Mouse (Mus musculus): ENCODE data around the gene Clk2. TPM values are rescaled to one million over a fixed set of nuclear protein-coding genes. Genes with fewer than 3 reads are reported as not detected.

Clk2 gene
- polyA plus RNA-seq, 1 experiment from 2014 or later, result 32.2 TPM

GRCm38 (mm10) chr3:89219546-89219945, 55.0 kb downstream of the Clk2 start:
- no peak for DNase-seq (ENCODE audit: low spot score)
- WGBS, result 27% methylated on average over 8 of the region's 8 CpGs

DNA sequence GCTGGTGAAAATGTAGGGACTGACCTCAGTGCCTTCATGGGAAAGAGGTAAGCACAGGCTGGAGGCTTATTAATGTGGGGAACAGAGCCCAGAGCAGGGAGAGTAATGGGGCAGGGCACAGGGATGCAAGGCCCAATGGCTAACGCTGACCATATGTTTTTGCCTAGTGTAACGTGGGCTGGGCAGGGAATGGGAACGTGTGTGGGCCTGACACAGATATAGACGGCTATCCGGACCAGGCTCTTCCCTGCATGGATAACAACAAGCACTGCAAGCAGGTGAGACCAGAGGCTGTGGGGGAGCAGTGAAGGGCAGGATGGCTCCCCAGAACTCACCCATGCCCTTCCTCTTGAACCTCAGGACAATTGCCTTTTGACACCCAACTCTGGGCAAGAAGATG, 56.6 kb downstream of the Clk2 start:
- DNase-seq (ENCODE audit: low spot score), result no peak
- H3K4me3 ChIP-seq, result no peak overlapping the region
- H3K36me3 ChIP-seq, result peaks cover 6% of the 10 kb centered on the region; the same call in 1 of the 2 replicates
- no peak overlapping the region; the same call in 1 of the 2 replicates for H3K27ac ChIP-seq
- H3K27me3 ChIP-seq (ENCODE audit: insufficient read depth, poor library complexity, severe bottlenecking), result peaks cover 23% of the 10 kb centered on the region
- no peaks in the 10 kb centered on the region for H3K9me3 ChIP-seq
- WGBS, result 80% methylated on average over 5 of the region's 5 CpGs
- H3K4me1 ChIP-seq, result peaks cover 41% of the 10 kb centered on the region

More at GRCm38 (mm10) chr3:89219546-89219945, 55.0 kb downstream of the Clk2 start:
- Histone ChIP-seq H3K27ac (peak overlapping the region; percentile 74), H3K27me3 (ENCODE audit: insufficient read depth, poor library complexity, severe bottlenecking) (0 out of 2 replicates have a peak, but pooled peaks cover 7% of the 10 kb centered on the region), H3K4me1 (peaks cover 43% of the 10 kb centered on the region), H3K4me3 (no peak overlapping the region), H3K36me3 (peaks cover 6% of the 10 kb centered on the region; the same call in 1 of the 2 replicates), H3K9me3 (no peaks in the 10 kb centered on the region)

DNA sequence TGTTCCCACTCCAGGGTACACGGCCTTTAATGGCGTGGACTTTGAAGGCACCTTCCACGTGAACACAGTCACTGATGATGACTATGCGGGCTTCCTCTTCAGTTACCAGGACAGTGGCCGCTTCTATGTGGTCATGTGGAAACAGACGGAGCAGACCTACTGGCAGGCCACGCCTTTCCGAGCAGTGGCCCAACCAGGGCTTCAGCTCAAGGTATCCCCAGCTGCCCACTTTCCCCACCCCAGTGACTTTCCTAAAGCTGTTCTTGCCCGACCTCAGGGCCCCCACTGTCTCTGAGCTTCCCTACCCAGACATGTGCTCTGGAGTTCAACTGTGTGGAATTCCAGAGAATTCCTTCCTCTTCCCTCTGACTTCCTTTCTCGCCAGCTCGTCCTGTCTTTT, 60.2 kb downstream of the Clk2 start:
- no peak overlapping the region for H3K4me3 ChIP-seq
- WGBS, result 68% methylated on average over 11 of the region's 11 CpGs
- H3K9me3 ChIP-seq, result no peaks in the 10 kb centered on the region
- no peak for DNase-seq (ENCODE audit: low spot score)
- peaks cover 6% of the 10 kb centered on the region; the same call in 1 of the 2 replicates for H3K36me3 ChIP-seq
- H3K27me3 ChIP-seq (ENCODE audit: insufficient read depth, poor library complexity, severe bottlenecking), result peaks cover 43% of the 10 kb centered on the region
- no peak overlapping the region for H3K27ac ChIP-seq
- H3K4me1 ChIP-seq, result peaks cover 57% of the 10 kb centered on the region

- Histone ChIP-seq H3K36me3 (peaks cover 6% of the 10 kb centered on the region; the same call in 1 of the 2 replicates), H3K9me3 (no peaks in the 10 kb centered on the region), H3K4me1 (peaks cover 53% of the 10 kb centered on the region), H3K27me3 (ENCODE audit: insufficient read depth, poor library complexity, severe bottlenecking) (peaks cover 49% of the 10 kb centered on the region), H3K27ac (peak overlapping the region; percentile 7; the same call in 1 of the 2 replicates), H3K4me3 (peak overlapping the region; percentile 64; the same call in 1 of the 2 replicates)
- 65% methylated on average over 12 of the region's 12 CpGs for WGBS
- DNase-seq (ENCODE audit: low spot score), result no peak
Observed at GRCm38 (mm10) chr3:89225321-89225815, 60.8 kb downstream of the Clk2 start.

DNA sequence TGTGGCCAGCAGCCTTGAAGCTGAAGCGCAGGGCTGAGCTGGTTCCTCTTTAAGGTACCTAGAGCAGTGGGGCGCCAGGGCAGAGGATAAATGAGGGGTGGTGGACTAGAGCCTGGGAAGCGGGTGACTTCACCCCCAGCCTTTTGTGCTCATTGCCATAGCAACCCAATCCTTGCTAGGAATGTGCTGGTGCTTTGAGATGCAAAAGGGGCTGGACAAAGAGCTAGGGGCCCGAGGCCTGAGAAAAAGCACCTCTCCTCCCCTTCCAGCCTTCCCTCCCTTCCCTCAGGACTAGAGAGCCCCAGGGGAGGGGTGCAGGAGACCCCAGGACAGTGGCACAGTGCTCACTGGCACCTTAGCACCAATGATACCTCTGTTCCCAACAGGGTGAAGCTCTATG, 61.3 kb downstream of the Clk2 start:
- no peak for DNase-seq (ENCODE audit: low spot score)
- Histone ChIP-seq H3K27ac (peak overlapping the region; percentile 62), H3K4me1 (peaks cover 53% of the 10 kb centered on the region), H3K9me3 (no peaks in the 10 kb centered on the region), H3K27me3 (ENCODE audit: insufficient read depth, poor library complexity, severe bottlenecking) (peaks cover 54% of the 10 kb centered on the region), H3K4me3 (peak overlapping the region; percentile 64), H3K36me3 (peaks cover 6% of the 10 kb centered on the region; the same call in 1 of the 2 replicates)
- WGBS, result 54% methylated on average over 4 of the region's 4 CpGs

- no peak for DNase-seq (ENCODE audit: low spot score)
- peak overlapping the region; percentile 64 for H3K4me3 ChIP-seq
- WGBS, result 35% methylated on average over 11 of the region's 11 CpGs
- peaks cover 59% of the 10 kb centered on the region for H3K27me3 ChIP-seq (ENCODE audit: insufficient read depth, poor library complexity, severe bottlenecking)
- peaks cover 5% of the 10 kb centered on the region; the same call in 1 of the 2 replicates for H3K36me3 ChIP-seq
- H3K27ac ChIP-seq, result peak overlapping the region; percentile 85; the same call in 1 of the 2 replicates
- H3K9me3 ChIP-seq, result no peaks in the 10 kb centered on the region
- H3K4me1 ChIP-seq, result peaks cover 53% of the 10 kb centered on the region
Observed at GRCm38 (mm10) chr3:89226361-89226760, 61.8 kb downstream of the Clk2 start.

Other genes starting within 250 kb of the Clk2 start
- gene Ash1l, start 214.2 kb upstream of the Clk2 start, polyA plus RNA-seq (2016; fragmentation: Nextera tagmentation; extraction: Ambion mirVana), result 14.1 and 14.5 TPM in 2 replicates
- 148 and 158 TPM in 2 replicates for gene Dap3, start 213.6 kb upstream of the Clk2 start, polyA plus RNA-seq (2016; fragmentation: Nextera tagmentation; extraction: Ambion mirVana)
- 10.1 and 11.6 TPM in 2 replicates for gene Rusc1, start 71.5 kb upstream of the Clk2 start, polyA plus RNA-seq (2016; fragmentation: Nextera tagmentation; extraction: Ambion mirVana)
- not detected in 2 replicates for gene Gm43738, start 63.7 kb upstream of the Clk2 start, polyA plus RNA-seq (2016; fragmentation: Nextera tagmentation; extraction: Ambion mirVana)
- 220 and 253 TPM in 2 replicates for gene Fdps, start 62.8 kb upstream of the Clk2 start, polyA plus RNA-seq (2016; fragmentation: Nextera tagmentation; extraction: Ambion mirVana)
- 12.4 and 14.7 TPM in 2 replicates for gene Pklr, start 28.7 kb upstream of the Clk2 start, polyA plus RNA-seq (2016; fragmentation: Nextera tagmentation; extraction: Ambion mirVana)
- gene Hcn3, start 4.6 kb upstream of the Clk2 start, polyA plus RNA-seq (2016; fragmentation: Nextera tagmentation; extraction: Ambion mirVana), result 0.77 and 0.85 TPM in 2 replicates
- gene Scamp3, start 12.7 kb downstream of the Clk2 start, polyA plus RNA-seq (2016; fragmentation: Nextera tagmentation; extraction: Ambion mirVana), result 104 and 115 TPM in 2 replicates
- 16.4 and 21.0 TPM in 2 replicates for gene Fam189b, start 18.3 kb downstream of the Clk2 start, polyA plus RNA-seq (2016; fragmentation: Nextera tagmentation; extraction: Ambion mirVana)
- gene Gba, start 38.1 kb downstream of the Clk2 start, polyA plus RNA-seq (2016; fragmentation: Nextera tagmentation; extraction: Ambion mirVana), result 44.2 and 44.6 TPM in 2 replicates
- 18.1 and 20.0 TPM in 2 replicates for gene Thbs3, start 50.4 kb downstream of the Clk2 start, polyA plus RNA-seq (2016; fragmentation: Nextera tagmentation; extraction: Ambion mirVana)
- 179 and 204 TPM in 2 replicates for gene Mtx1, start 62.3 kb downstream of the Clk2 start, polyA plus RNA-seq (2016; fragmentation: Nextera tagmentation; extraction: Ambion mirVana)
- 0.11 and 0.16 TPM in 2 replicates for gene Muc1, start 64.3 kb downstream of the Clk2 start, polyA plus RNA-seq (2016; fragmentation: Nextera tagmentation; extraction: Ambion mirVana)
- 244 and 260 TPM in 2 replicates for gene Krtcap2, start 81.2 kb downstream of the Clk2 start, polyA plus RNA-seq (2016; fragmentation: Nextera tagmentation; extraction: Ambion mirVana)
- 0.79 and 1.9 TPM in 2 replicates for gene Trim46, start 81.5 kb downstream of the Clk2 start, polyA plus RNA-seq (2016; fragmentation: Nextera tagmentation; extraction: Ambion mirVana)
- 76.7 and 86.0 TPM in 2 replicates for gene Dpm3, start 94.6 kb downstream of the Clk2 start, polyA plus RNA-seq (2016; fragmentation: Nextera tagmentation; extraction: Ambion mirVana)
- gene Slc50a1, start 105.8 kb downstream of the Clk2 start, polyA plus RNA-seq (2016; fragmentation: Nextera tagmentation; extraction: Ambion mirVana), result 39.9 and 42.4 TPM in 2 replicates
- gene Efna1, start 116.3 kb downstream of the Clk2 start, polyA plus RNA-seq (2016; fragmentation: Nextera tagmentation; extraction: Ambion mirVana), result 32.0 and 37.7 TPM in 2 replicates
- 0.71 and 2.5 TPM in 2 replicates for gene Efna3, start 158.2 kb downstream of the Clk2 start, polyA plus RNA-seq (2016; fragmentation: Nextera tagmentation; extraction: Ambion mirVana)
- gene Efna4, start 173.2 kb downstream of the Clk2 start, polyA plus RNA-seq (2016; fragmentation: Nextera tagmentation; extraction: Ambion mirVana), result 10.6 and 19.3 TPM in 2 replicates
- 41.9 and 49.0 TPM in 2 replicates for gene Adam15, start 185.2 kb downstream of the Clk2 start, polyA plus RNA-seq (2016; fragmentation: Nextera tagmentation; extraction: Ambion mirVana)
- gene Dcst2, start 197.2 kb downstream of the Clk2 start, polyA plus RNA-seq (2016; fragmentation: Nextera tagmentation; extraction: Ambion mirVana), result 0.05 TPM in 1 of 2 replicates, not detected in the other
- 0.10 and 0.11 TPM in 2 replicates for gene Dcst1, start 200.5 kb downstream of the Clk2 start, polyA plus RNA-seq (2016; fragmentation: Nextera tagmentation; extraction: Ambion mirVana)
- gene Zbtb7b, start 230.0 kb downstream of the Clk2 start, polyA plus RNA-seq (2016; fragmentation: Nextera tagmentation; extraction: Ambion mirVana), result 1.4 and 1.9 TPM in 2 replicates
- gene Lenep, start 238.0 kb downstream of the Clk2 start, polyA plus RNA-seq (2016; fragmentation: Nextera tagmentation; extraction: Ambion mirVana), result not detected in 2 replicates
- gene Flad1, start 247.1 kb downstream of the Clk2 start, polyA plus RNA-seq (2016; fragmentation: Nextera tagmentation; extraction: Ambion mirVana), result 30.7 and 40.3 TPM in 2 replicates